Mouse (Mus musculus): ENCODE measurements around the gene Ripk3. TPM values are rescaled to one million over a fixed set of nuclear protein-coding genes. Genes with fewer than 3 reads are reported as not detected.

Gene Ripk3
- polyA plus RNA-seq, 1 experiment from 2014 or later = 1.7 TPM

DNA sequence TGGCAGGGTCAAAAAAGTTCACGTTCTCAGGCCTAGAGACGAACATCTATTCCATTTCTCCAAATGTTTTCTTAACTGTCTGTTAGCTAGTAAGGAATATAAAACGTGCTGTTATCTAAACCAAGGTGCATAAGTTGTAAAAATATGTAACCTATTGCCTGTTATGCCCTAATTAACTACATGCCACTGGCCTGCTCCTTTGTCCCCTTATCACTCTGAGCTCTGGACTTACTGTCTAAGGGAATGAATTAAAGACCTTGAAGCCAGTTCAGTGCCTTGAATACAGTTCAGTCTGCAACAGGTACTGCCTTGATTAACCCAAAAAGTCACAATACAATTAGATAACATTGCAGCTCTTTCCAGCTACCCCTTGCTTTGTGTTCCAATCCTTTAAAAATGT is 53.3 kb downstream of the Ripk3 start:
- Histone ChIP-seq H3K27me3 (ENCODE audit: control insufficient read depth, insufficient read depth, low read depth, low read length) (no peaks in the 10 kb centered on the region), H3K9ac (ENCODE audit: low read depth, low read length) (no peak overlapping the region), H3K4me1 (ENCODE audit: control insufficient read depth, insufficient read depth, low read length) (no peaks in the 10 kb centered on the region), H3K9me3 (replicated peaks; ENCODE audit: control insufficient read depth, low read length, poor library complexity, severe bottlenecking) (no peaks in the 10 kb centered on the region), H3K4me2 (ENCODE audit: low read length) (no peak overlapping the region), H3K4me3 (ENCODE audit: low read depth, low read length) (no peak overlapping the region), H3K27ac (ENCODE audit: low read length) (no peak overlapping the region), H3K36me3 (ENCODE audit: control insufficient read depth, insufficient read depth, low read length) (peaks cover 15% of the 10 kb centered on the region; the same call in 1 of the 2 replicates)
- ATAC-seq = no peak
- WGBS = 69% methylated on average over 3 of the region's 3 CpGs

Other genes with a start within 250 kb of the Ripk3 start
- 29.5 and 30.6 TPM in 2 replicates for gene Pck2, start 248.6 kb downstream of the Ripk3 start, polyA plus RNA-seq (2015; fragmentation: Nextera tagmentation; extraction: Ambion mirVana)
- 134 and 137 TPM in 2 replicates for gene Dcaf11, start 228.9 kb downstream of the Ripk3 start, polyA plus RNA-seq (2015; fragmentation: Nextera tagmentation; extraction: Ambion mirVana)
- 0.55 and 0.72 TPM in 2 replicates for gene A730061H03Rik, start 228.5 kb downstream of the Ripk3 start, polyA plus RNA-seq (2015; fragmentation: Nextera tagmentation; extraction: Ambion mirVana)
- 0.22 TPM in 1 of 2 replicates, not detected in the other for gene Fitm1, start 213.2 kb downstream of the Ripk3 start, polyA plus RNA-seq (2015; fragmentation: Nextera tagmentation; extraction: Ambion mirVana)
- 238 and 262 TPM in 2 replicates for gene Psme1, start 210.7 kb downstream of the Ripk3 start, polyA plus RNA-seq (2015; fragmentation: Nextera tagmentation; extraction: Ambion mirVana)
- gene Emc9, start 203.6 kb downstream of the Ripk3 start, polyA plus RNA-seq (2015; fragmentation: Nextera tagmentation; extraction: Ambion mirVana) = 31.6 and 46.9 TPM in 2 replicates
- gene Psme2, start 197.8 kb downstream of the Ripk3 start, polyA plus RNA-seq (2015; fragmentation: Nextera tagmentation; extraction: Ambion mirVana) = 174 and 183 TPM in 2 replicates
- gene Rnf31, start 197.2 kb downstream of the Ripk3 start, polyA plus RNA-seq (2015; fragmentation: Nextera tagmentation; extraction: Ambion mirVana) = 24.6 and 27.2 TPM in 2 replicates
- 10.4 and 10.5 TPM in 2 replicates for gene Irf9, start 185.3 kb downstream of the Ripk3 start, polyA plus RNA-seq (2015; fragmentation: Nextera tagmentation; extraction: Ambion mirVana)
- gene Rec8, start 170.8 kb downstream of the Ripk3 start, polyA plus RNA-seq (2015; fragmentation: Nextera tagmentation; extraction: Ambion mirVana) = 8.0 and 8.4 TPM in 2 replicates
- 116 and 123 TPM in 2 replicates for gene Ipo4, start 152.9 kb downstream of the Ripk3 start, polyA plus RNA-seq (2015; fragmentation: Nextera tagmentation; extraction: Ambion mirVana)
- 2.1 and 2.4 TPM in 2 replicates for gene Gm49378, start 151.0 kb downstream of the Ripk3 start, polyA plus RNA-seq (2015; fragmentation: Nextera tagmentation; extraction: Ambion mirVana)
- gene Tm9sf1, start 145.1 kb downstream of the Ripk3 start, polyA plus RNA-seq (2015; fragmentation: Nextera tagmentation; extraction: Ambion mirVana) = 57.8 and 60.0 TPM in 2 replicates
- gene Tssk4, start 138.7 kb downstream of the Ripk3 start, polyA plus RNA-seq (2015; fragmentation: Nextera tagmentation; extraction: Ambion mirVana) = 0.20 and 0.28 TPM in 2 replicates
- gene Mdp1, start 128.4 kb downstream of the Ripk3 start, polyA plus RNA-seq (2015; fragmentation: Nextera tagmentation; extraction: Ambion mirVana) = 81.0 and 84.6 TPM in 2 replicates
- gene Gmpr2, start 116.9 kb downstream of the Ripk3 start, polyA plus RNA-seq (2015; fragmentation: Nextera tagmentation; extraction: Ambion mirVana) = 52.5 and 52.7 TPM in 2 replicates
- 532 and 551 TPM in 2 replicates for gene Nedd8, start 116.7 kb downstream of the Ripk3 start, polyA plus RNA-seq (2015; fragmentation: Nextera tagmentation; extraction: Ambion mirVana)
- 22.5 and 25.8 TPM in 2 replicates for gene Tinf2, start 107.0 kb downstream of the Ripk3 start, polyA plus RNA-seq (2015; fragmentation: Nextera tagmentation; extraction: Ambion mirVana)
- 0.13 and 0.15 TPM in 2 replicates for gene Tgm1, start 74.9 kb downstream of the Ripk3 start, polyA plus RNA-seq (2015; fragmentation: Nextera tagmentation; extraction: Ambion mirVana)
- gene Rabggta, start 66.6 kb downstream of the Ripk3 start, polyA plus RNA-seq (2015; fragmentation: Nextera tagmentation; extraction: Ambion mirVana) = 64.0 and 65.1 TPM in 2 replicates
- 72.3 and 75.3 TPM in 2 replicates for gene Dhrs1, start 43.2 kb downstream of the Ripk3 start, polyA plus RNA-seq (2015; fragmentation: Nextera tagmentation; extraction: Ambion mirVana)
- gene Nop9, start 43.2 kb downstream of the Ripk3 start, polyA plus RNA-seq (2015; fragmentation: Nextera tagmentation; extraction: Ambion mirVana) = 25.9 and 28.0 TPM in 2 replicates
- gene Cideb, start 30.4 kb downstream of the Ripk3 start, polyA plus RNA-seq (2015; fragmentation: Nextera tagmentation; extraction: Ambion mirVana) = 0.21 and 0.26 TPM in 2 replicates
- 0.51 and 0.59 TPM in 2 replicates for gene Ltb4r2, start 27.4 kb downstream of the Ripk3 start, polyA plus RNA-seq (2015; fragmentation: Nextera tagmentation; extraction: Ambion mirVana)
- gene Ltb4r1, start 22.9 kb downstream of the Ripk3 start, polyA plus RNA-seq (2015; fragmentation: Nextera tagmentation; extraction: Ambion mirVana) = 0.50 and 0.60 TPM in 2 replicates
- 4.0 and 5.0 TPM in 2 replicates for gene Adcy4, start 4.8 kb downstream of the Ripk3 start, polyA plus RNA-seq (2015; fragmentation: Nextera tagmentation; extraction: Ambion mirVana)
- gene Nfatc4, start 34.3 kb upstream of the Ripk3 start, polyA plus RNA-seq (2015; fragmentation: Nextera tagmentation; extraction: Ambion mirVana) = 6.7 and 7.0 TPM in 2 replicates
- 11.0 and 11.9 TPM in 2 replicates for gene Nynrin, start 65.1 kb upstream of the Ripk3 start, polyA plus RNA-seq (2015; fragmentation: Nextera tagmentation; extraction: Ambion mirVana)
- 0.15 and 0.20 TPM in 2 replicates for gene Cbln3, start 95.5 kb upstream of the Ripk3 start, polyA plus RNA-seq (2015; fragmentation: Nextera tagmentation; extraction: Ambion mirVana)
- 10.4 and 10.5 TPM in 2 replicates for gene Khnyn, start 96.1 kb upstream of the Ripk3 start, polyA plus RNA-seq (2015; fragmentation: Nextera tagmentation; extraction: Ambion mirVana)
- 160 and 180 TPM in 2 replicates for gene Sdr39u1, start 111.4 kb upstream of the Ripk3 start, polyA plus RNA-seq (2015; fragmentation: Nextera tagmentation; extraction: Ambion mirVana)
- gene Cma1, start 155.8 kb upstream of the Ripk3 start, polyA plus RNA-seq (2015; fragmentation: Nextera tagmentation; extraction: Ambion mirVana) = 0.29 TPM in 1 of 2 replicates, not detected in the other
- gene Cma2, start 162.1 kb upstream of the Ripk3 start, polyA plus RNA-seq (2015; fragmentation: Nextera tagmentation; extraction: Ambion mirVana) = not detected in 2 replicates
- gene Mcpt1, start 229.1 kb upstream of the Ripk3 start, polyA plus RNA-seq (2015; fragmentation: Nextera tagmentation; extraction: Ambion mirVana) = not detected in 2 replicates
- gene Mcpt9, start 241.6 kb upstream of the Ripk3 start, polyA plus RNA-seq (2015; fragmentation: Nextera tagmentation; extraction: Ambion mirVana) = not detected in 2 replicates